Mouse (Mus musculus): ENCODE measurements around the gene Klk1b26. TPM values are rescaled to one million over a fixed set of nuclear protein-coding genes. Genes with fewer than 3 reads are reported as not detected.

Gene Klk1b26
- total RNA-seq (2023), result not detected

GRCm38 (mm10) chr7:44011868-44012267 is at the start of gene Klk1b26:
Gene Klk1b26, plus strand, starts transcription at chr7:44012168.

GRCm38 (mm10) chr7:43966451-43966850 is 45.5 kb upstream of the Klk1b26 start, which contains the start of gene Klk1b1:
Gene Klk1b1, plus strand, starts transcription at chr7:43966751.

DNA sequence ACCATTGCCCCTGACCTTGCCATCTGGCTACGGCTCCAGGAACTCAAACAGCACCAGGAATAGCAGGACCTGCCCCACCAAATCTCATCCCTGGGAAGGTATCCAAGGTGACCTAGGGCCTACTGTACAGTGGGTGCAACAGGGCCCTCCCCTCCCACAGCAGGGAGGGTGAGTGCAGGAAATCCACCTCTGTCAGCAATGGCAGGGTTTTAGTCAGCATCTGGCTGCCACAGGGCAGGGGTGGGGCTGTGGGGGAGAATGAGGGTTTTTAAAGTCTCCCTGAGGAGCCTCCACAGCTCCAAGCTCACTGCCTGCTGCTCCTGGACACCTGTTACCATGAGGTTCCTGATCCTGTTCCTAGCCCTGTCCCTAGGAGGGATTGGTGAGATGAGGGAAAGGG is 36.2 kb upstream of the Klk1b26 start, which contains the start of gene Klk1b9:
Klk1b9 (plus strand) TSS at position 301 of the 400 bp plus-strand sequence.

DNA sequence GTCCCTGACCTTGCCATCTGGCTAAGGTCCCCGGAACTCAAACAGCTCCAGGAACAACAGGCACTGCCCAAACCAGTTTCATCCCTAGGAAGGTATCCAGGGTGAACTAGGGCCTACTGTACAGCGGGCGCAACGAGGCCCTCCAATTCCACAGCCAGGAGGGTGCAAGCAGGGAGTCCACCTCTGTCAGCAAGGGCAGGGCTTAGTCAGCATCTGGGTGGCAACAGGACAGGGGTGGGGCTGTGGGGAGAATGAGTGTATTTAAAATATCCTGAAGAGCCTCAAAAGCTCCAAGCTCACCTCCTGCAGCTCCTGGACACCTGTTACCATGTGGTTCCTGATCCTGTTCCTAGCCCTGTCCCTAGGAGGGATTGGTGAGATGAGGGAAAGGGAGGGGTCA is 16.4 kb upstream of the Klk1b26 start, which contains the start of gene Klk1b11:
Klk1b11 (plus strand) TSS at position 301 of the 400 bp plus-strand sequence.

DNA sequence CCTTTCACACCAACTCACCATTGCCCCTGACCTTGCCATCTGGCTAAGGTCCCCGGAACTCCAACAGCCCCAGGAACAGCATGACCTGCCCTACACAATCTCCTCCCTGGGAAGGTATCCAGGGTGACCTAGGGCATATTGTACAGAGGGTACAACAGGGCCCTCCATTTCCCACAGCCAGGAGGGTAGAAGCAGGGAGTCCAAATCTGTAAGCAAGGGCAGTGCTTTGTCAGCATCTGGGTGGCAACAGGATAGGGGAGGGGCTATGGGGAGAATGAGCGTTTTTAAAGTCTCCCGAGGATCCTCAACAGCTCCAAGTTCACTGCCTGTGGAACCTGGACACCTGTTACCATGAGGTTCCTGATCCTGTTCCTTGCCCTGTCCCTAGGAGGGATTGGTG is 40.0 kb downstream of the Klk1b26 start, which contains the start of gene Klk1b27:
Klk1b27 (plus strand) TSS at position 301 of the 400 bp plus-strand sequence.

Other genes with a start within 250 kb of the Klk1b26 start
- not detected for gene Klk12, start 243.3 kb upstream of the Klk1b26 start, total RNA-seq (2023)
- gene Klk11, start 237.6 kb upstream of the Klk1b26 start, total RNA-seq (2023), result not detected
- not detected for gene Klk10, start 231.1 kb upstream of the Klk1b26 start, total RNA-seq (2023)
- gene Klk9, start 220.3 kb upstream of the Klk1b26 start, total RNA-seq (2023), result not detected
- gene Klk8, start 214.6 kb upstream of the Klk1b26 start, total RNA-seq (2023), result 1 to 10 TPM; 2.6 to 5.1 TPM
- gene Klk7, start 200.9 kb upstream of the Klk1b26 start, total RNA-seq (2023), result under 1 TPM in 1 of 2 experiments, not detected in 1; 0.38 TPM
- gene Klk6, start 187.7 kb upstream of the Klk1b26 start, total RNA-seq (2023), result not detected
- not detected for gene Klk5, start 170.2 kb upstream of the Klk1b26 start, total RNA-seq (2023)
- not detected for gene Klk4, start 131.0 kb upstream of the Klk1b26 start, total RNA-seq (2023)
- gene Klk15, start 78.4 kb upstream of the Klk1b26 start, total RNA-seq (2023), result not detected
- not detected for gene Klk1b8, start 61.5 kb upstream of the Klk1b26 start, total RNA-seq (2023)
- not detected for gene Klk1b1, start 45.4 kb upstream of the Klk1b26 start, total RNA-seq (2023)
- not detected for gene Klk1b9, start 36.1 kb upstream of the Klk1b26 start, total RNA-seq (2023)
- gene Klk1b11, start 16.3 kb upstream of the Klk1b26 start, total RNA-seq (2023), result not detected
- not detected for gene Klk1b27, start 40.1 kb downstream of the Klk1b26 start, total RNA-seq (2023)
- not detected for gene Klk1b21, start 90.2 kb downstream of the Klk1b26 start, total RNA-seq (2023)
- not detected for gene Klk1b22, start 100.5 kb downstream of the Klk1b26 start, total RNA-seq (2023)
- not detected for gene Klk1b16, start 124.6 kb downstream of the Klk1b26 start, total RNA-seq (2023)
- not detected for gene Klk1b24, start 176.1 kb downstream of the Klk1b26 start, total RNA-seq (2023)
- not detected for gene Klk1b3, start 186.0 kb downstream of the Klk1b26 start, total RNA-seq (2023)
- gene Klk1b4, start 195.3 kb downstream of the Klk1b26 start, total RNA-seq (2023), result not detected
- gene Klk1b5, start 203.8 kb downstream of the Klk1b26 start, total RNA-seq (2023), result not detected
- gene Klk1, start 213.2 kb downstream of the Klk1b26 start, total RNA-seq (2023), result not detected
- gene Gm36864, start 224.0 kb downstream of the Klk1b26 start, total RNA-seq (2023), result not detected
- gene 1700028J19Rik, start 234.5 kb downstream of the Klk1b26 start, total RNA-seq (2023), result 1 to 10 TPM; 1.8 to 2.2 TPM
- 100 to 1,000 TPM; 154 to 171 TPM for gene 2410002F23Rik, start 234.6 kb downstream of the Klk1b26 start, total RNA-seq (2023)
- not detected for gene Acp4, start 245.2 kb downstream of the Klk1b26 start, total RNA-seq (2023)
- not detected for gene Gm15517, start 249.3 kb downstream of the Klk1b26 start, total RNA-seq (2023)